Mouse (Mus musculus): ENCODE measurements at regions not wholly inside any gene's neighbourhood (a gene's known extent, or its start where the extent isn't known, plus 50 kb on each side); places are given as distances from the start of the nearest gene placed in this dataset.

DNA sequence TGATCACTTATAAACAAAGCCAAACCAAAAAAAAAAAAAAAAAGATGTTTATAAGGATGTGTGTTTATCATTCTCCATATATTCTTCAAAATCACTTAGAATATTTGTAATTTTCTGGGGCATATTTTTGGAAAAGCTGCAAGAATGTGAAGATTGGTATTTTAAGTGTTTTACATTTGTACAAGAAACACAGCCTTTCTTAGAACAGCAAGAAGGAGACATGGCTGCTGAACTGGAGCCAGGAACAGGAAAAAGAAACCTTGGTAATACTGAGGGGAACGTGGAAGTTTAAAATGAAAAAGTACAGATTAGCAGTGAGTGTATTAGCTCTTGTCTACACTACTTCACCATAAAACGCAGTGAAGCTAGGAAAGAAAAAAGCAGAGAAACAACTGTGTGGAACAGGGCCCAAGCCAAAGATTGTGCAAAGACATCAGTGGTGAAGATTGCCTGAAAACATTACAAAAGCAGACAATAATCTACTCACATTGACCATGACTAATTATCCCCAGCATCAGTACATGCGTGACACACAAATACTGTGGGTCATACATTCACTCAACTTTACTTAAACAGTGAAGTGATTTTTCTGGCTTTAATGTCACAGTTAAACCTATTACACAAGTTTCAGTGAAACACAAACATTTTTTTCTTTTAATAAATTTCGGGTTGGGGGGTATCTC lies 122.8 kb upstream of the Vegfc start:
- CTCF ChIA-PET = interaction anchor here (0.7 kb wide), 1 partner anchor 754 kb away, joined by 4 read pairs; no protein-coding TSS in a partner anchor

DNA sequence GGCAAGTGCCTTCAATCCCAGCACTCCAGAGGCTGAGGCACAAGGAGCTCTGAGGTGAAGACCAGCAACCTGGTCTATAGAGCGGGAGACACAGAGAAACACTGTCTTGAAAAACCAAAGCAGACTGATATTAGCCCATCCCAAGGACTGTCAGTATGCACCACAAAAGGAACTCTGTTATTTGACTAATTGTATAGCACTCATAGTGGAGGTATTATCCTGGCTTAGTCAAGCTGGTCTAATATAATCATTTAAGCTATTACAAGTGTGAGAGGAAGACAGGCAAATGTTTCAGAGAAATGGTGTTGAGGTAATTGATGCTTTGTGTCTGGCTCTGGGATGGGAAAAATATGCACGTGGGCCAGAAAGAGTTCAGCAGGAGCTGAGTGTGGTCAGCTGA lies 121.3 kb upstream of the Vegfc start:
- CTCF ChIA-PET = no interaction called here

DNA sequence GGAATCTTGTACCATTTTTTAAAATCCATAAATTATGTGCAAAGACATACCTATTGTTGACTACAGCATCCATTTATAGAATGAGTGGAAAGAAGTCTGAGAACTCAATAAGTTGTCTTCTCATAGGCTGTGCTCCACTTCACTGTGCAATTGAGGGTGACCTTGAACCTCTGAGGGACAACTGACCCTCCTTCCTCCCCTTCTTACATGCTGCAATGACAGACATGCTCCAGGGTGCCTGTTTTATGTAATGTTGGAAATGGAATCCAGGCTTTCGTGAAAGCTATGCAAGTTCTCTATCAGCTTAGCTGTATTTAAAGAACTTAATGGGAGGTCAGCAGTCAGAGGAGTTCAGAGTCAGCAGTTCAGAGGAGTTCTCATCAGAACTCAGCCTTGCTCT lies 118.9 kb upstream of the Vegfc start:
- CTCF ChIA-PET = no interaction called here

DNA sequence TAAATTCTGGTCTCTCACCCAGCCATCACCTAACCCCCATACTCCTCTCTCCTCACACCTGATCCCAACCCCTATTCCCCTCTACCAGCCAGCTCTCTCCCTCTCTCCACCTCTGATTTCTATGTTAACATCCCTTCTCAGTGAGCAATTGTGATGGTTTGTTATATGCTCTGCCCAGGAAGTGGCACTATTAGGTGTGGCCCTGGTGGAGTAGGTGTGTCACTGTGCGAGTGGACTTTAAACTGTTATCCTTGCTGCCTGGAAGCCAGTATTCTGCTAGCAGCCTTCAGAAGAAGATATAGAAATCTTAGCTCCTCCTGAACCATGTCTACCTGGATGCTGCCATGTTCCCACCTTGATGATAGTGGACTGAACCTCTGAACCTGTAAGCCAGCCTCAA lies 114.4 kb upstream of the Vegfc start:
- CTCF ChIA-PET = no interaction called here

DNA sequence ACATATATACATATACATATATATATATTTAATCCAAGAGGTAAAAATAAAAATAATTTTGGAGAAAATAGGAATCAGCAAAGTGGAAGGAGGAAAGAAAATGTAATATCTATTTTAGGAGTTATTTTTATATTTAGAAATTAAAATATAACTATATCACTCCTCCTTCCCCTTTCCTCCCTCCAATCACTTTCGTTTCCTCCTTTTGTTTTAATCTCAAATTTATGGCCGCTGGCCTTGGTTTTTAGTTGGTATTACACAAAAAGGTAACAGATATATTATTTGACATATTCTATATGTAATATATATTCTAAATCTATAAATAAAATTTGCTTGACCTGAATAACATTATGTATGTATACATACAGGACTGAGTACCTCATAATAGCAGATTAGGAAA lies 93.1 kb upstream of the Vegfc start:
- CTCF ChIA-PET = no interaction called here

DNA sequence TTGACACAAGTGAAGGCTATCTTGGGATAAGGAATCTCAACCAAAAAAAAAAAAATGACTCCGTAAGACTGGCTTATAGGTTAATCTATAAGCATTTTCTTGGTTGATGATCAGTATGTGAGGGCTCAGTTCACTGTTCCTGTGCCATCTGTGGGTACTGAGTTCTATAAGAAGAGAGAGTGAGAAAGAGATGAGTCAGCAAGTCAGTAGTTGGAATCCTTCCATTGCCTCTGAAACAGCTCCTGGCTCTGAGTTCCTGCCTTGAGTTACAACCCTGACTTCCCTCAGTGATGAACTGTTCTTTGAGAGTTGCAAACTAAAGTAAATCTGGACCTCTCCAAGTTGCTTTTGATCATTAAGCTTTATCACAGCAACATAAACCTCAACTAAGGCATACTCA lies 91.7 kb upstream of the Vegfc start:
- CTCF ChIA-PET = interaction anchor here (0.7 kb wide), 1 partner anchor 124 kb away, joined by 7 read pairs; no protein-coding TSS in a partner anchor

DNA sequence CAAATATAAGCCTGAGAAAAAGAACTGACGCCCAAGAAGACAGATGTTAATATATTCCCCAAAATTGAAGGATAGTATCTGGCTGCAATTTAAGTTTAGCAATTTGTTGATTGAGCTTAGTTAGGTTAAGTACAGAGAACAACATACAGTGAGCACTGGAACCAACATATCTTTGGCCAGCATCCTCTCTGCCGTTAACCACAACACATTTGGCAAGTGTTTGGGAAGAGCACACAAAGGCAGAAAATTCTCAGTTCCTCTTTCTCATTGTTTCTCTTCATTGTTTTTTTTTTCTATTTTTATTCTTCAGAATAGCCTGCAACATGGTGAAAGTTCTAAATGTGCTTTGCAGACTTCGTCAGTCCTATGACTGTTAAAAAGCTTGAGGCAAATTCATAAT lies 83.2 kb upstream of the Vegfc start:
- CTCF ChIA-PET = no interaction called here

DNA sequence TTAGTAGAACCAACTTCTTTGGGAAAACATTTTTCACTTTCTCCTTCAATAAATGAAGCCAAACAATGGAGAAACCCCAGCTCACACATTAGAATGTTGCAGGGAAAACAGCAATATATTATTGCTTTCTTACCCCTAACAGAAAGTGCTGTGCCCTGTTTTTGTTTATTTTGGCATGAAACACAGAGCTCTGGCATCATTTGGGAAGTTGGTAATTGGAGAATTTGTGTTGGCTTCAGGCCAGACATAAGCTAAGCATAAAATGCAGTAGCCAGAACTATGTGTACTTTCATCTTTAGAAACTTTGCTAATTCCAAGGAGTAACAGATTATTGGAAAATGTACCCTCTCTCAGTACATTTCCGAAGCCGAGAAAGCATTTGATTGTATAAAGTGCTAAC lies 79.9 kb upstream of the Vegfc start:
- CTCF ChIA-PET = no interaction called here

DNA sequence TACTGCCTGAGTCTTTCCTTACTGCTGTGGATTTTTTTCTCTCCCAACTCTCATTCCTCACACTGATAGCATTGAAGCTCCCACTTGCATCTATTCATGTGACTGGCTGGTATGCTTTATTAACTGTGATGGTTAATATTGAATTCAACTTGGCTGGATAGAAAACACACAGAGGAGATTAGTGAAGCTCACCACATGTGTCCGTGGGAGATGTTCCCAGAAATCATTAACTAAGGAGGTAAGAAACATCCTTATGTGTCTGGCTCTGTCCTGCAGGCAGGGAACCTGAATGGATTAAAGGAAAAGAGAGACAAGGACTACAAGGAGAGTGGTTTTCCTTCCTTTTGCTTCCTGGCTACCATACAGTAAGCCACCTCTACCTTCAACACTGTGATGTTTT lies 74.5 kb upstream of the Vegfc start:
- CTCF ChIA-PET = no interaction called here

DNA sequence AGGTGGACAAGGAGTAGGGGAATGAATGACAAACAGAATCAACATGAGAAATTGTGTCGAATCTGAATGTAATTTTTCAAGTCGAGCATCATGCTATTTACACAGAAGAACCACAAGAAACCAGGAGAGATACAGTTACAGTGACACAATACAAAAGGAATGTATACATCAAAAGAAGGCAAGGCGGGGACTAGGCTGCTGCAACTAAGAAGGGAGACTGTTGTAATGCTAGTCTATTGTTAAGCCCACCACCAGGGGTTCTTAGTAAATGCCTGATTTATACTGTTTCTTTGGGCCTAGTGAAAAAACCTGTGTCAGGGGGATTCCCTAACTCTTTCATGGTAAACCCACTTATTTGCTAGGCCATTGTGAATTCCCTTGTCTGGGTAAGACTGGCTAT lies 63.3 kb upstream of the Vegfc start:
- CTCF ChIA-PET = no interaction called here

DNA sequence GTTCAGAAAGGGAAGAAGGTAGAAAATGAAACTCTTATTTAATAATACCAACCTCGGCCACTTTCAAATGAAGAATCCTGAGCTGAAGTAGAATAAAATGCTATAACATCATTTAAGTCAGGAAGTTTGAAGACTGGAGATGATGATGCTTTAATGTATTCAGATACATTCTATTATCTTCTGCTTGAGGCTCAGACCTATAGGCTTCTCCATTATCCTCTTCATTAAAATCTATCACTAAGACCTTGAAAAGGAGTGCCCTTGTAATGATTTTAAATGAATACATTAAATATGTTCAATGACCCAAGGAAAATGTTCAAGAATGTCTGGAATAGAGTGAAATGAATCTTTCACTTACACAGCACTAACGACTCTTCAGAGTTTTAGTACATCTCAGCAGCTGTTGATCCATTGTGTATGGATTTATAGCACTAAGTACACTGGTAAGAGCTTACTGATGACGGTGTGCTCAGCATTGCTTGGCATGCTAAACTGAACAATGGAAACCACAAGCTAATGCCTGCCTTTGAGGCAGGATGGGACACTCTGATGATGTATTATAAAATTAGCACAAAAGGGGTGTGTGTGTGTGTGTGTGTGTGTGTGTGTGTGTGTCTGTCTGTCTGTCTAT lies 58.8 kb upstream of the Vegfc start:
- CTCF ChIA-PET = no interaction called here

Data from spleen, embryonic (tissue).